Mouse (Mus musculus) cerebellum, adult (tissue): ENCODE data around the gene Heg1.

Experiments
- ATAC-seq: cut with Nextera tagmentation; 2 replicates; pipeline ENCODE4 v1.9.2; 2017; ENCODE audit warnings: mild to moderate bottlenecking, moderate library complexity, mixed read lengths; ENCODE audit not compliant: insufficient number of reproducible peaks, low FRiP score, low TSS enrichment

Gene Heg1

GRCm38 (mm10) chr16:33739802-33740201 lies 55.6 kb downstream of the Heg1 start:
- peak; percentile 88 for ATAC-seq

GRCm38 (mm10) chr16:33740416-33740815 lies 56.2 kb downstream of the Heg1 start:
- no peak for ATAC-seq

- ATAC-seq, result no peak
These were observed 57.6 kb downstream of the Heg1 start for GRCm38 (mm10) chr16:33741795-33742194.

GRCm38 (mm10) chr16:33742233-33742632 lies 58.1 kb downstream of the Heg1 start:
- no peak for ATAC-seq

- no peak for ATAC-seq
These were observed 60.7 kb downstream of the Heg1 start for GRCm38 (mm10) chr16:33744622-33745419.

- no peak for ATAC-seq
These were observed 61.3 kb downstream of the Heg1 start for GRCm38 (mm10) chr16:33745457-33745856.

GRCm38 (mm10) chr16:33746074-33746676 lies 62.0 kb downstream of the Heg1 start:
- peak; percentile 53; the same call in 1 of the 2 replicates for ATAC-seq

DNA sequence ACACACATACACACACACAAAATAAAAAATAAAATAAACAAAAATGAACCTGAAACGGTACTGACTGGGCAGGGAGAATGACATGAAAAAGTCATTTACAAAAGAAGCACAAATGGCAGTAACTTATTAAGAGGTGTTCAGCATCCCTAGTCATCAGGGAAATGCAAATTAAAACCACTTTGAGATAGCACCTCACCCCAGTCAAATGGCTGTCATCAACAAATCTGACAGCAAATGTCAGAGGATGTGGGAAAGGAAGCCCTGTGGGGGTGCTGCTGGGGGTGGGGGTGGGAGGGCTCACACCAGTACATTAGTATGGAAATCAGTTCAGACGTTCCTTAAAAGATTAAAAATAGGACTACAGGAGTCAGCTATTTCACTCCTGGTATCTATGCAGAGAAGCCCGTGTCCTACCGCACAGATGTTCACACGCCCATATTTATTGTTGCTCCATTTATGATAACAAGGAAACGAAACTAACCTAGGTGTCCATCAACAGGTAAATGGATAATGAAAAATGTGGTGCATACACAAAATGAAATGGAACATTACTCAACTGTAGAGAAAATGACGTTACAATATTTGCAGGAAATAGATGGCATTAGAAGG lies 63.3 kb downstream of the Heg1 start:
- ATAC-seq, result no peak

- ATAC-seq, result no peak
These were observed 63.8 kb downstream of the Heg1 start for GRCm38 (mm10) chr16:33747994-33748393.

DNA sequence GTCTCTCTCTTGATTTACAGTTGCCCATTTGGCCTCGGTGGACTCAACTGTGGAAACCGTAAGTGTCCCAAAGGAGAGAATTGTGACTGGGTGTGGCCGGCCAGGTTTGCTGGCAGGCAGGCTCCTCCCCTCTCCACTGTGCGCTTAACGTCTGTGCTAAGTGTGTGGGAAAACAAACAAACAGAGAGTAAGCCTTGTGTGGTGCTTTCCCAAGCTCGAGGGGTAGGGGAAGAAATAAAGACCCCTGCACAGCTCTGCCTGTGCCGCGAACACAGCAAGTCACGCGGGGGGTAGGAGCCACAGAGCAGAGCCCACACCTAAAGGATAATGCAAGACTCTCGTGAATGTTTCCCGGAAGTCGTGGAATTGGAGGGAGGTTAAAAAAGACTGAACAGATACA lies 67.0 kb downstream of the Heg1 start:
- no peak for ATAC-seq

- no peak for ATAC-seq
These were observed 67.4 kb downstream of the Heg1 start for GRCm38 (mm10) chr16:33751590-33751989.

DNA sequence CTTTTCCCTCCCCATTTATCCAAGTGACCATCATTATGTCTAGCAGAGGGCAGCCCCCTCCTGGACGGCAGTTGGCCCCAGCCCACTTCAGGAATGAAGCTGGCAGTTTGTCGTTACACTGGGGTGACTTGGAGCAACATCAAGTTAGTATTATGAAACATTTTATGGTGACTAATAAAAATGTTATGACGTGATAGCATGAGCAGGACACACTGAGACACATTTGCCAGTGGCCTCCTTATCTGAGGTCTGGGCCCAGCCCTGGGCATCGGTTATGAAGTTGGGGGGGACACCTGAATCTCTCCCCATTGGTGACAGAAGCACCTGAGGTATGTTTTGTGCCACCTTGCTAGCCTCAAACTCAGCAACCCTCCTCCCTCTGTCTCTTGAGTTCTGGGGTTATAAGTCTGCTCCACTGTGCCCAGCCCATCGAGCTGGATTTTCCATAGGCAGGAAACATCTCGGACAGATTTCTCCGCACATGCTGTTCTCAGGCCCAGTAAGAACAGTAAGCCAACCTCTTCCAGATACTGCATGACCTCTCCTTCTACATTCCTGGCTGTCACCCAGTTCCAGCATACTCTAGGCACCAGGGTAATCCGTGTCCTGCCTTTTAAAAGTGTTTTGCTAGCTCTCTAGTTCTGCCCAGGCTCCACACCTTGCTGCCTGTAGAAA lies 68.9 kb downstream of the Heg1 start:
- ATAC-seq, result no peak

- ATAC-seq, result no peak
These were observed 71.1 kb downstream of the Heg1 start for GRCm38 (mm10) chr16:33755293-33755692.

- no peak for ATAC-seq
These were observed 71.8 kb downstream of the Heg1 start for GRCm38 (mm10) chr16:33755961-33756360.

GRCm38 (mm10) chr16:33756396-33756795 lies 72.2 kb downstream of the Heg1 start:
- ATAC-seq, result peak; percentile 87

GRCm38 (mm10) chr16:33759207-33759606 lies 75.0 kb downstream of the Heg1 start:
- ATAC-seq, result no peak

DNA sequence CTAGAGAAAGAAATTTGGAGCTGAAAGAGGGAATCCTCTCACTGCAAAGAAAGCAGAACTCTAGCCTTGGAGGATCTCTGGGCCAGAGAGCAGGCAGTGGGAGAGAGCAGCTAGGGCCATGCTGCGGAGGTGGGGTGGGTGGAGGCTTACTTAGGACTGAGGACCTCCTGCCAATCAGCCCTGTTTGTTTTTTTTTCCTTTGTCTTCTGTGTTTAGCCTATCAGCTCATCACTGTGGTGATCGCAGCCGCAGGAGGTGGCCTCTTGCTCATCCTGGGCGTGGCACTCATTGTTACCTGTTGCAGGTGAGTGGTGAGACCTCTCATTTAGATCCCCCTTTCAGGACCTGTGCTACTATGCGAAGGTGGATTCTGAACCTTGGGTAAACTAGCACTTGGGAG lies 76.4 kb downstream of the Heg1 start:
- ATAC-seq, result no peak

DNA sequence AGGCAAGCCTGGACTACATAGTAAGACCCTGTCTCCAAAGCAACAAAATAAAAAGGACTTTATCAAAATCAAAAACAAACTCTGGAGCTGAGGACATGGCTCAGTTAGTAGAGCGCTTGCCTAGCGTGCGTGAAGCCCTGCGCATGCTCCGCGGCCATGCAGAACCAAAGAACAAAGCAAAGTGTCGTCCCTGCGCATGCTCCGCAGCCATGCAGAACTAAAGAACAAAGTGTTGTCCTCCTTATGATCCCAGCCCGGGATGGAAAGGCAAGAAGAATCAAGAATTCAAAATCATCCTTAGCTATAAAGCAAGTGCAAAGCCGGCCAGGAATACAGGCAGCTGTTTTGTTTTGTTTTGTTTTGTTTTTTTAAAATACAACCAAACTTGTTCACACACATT lies 76.8 kb downstream of the Heg1 start:
- ATAC-seq, result no peak

DNA sequence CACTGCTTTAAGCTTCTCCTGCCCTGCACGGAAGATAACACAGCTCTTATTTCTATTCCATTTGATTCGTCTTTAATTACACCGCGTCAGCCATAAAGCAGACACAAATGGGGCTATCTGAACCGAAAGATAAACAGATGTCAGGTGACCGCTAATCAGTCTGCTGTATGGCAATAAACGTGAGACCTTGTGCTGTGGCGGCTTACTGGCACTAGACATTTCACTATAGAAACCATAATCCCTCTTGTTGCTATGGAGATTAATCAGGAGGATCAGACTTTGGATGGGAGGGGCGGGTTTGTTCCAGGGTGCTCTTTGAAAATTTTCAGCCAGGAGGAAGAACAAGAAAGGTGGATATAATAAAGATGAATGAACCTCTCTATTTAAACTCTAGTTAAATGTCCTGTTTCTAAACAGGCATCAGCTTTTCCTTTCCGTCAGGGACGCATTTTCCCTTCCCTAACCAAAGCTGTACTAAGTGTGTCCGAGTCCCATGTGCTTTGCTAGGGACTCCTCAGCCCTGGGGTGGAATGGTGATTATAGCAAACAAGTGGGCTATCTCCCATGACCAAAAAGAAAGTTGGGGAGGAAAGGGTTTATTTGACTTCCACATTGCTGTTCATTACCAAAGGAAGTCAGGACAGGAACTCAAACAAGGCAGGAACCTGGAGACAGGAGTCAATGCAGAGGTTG lies 80.5 kb downstream of the Heg1 start:
- no peak for ATAC-seq

GRCm38 (mm10) chr16:33765477-33765876 lies 81.3 kb downstream of the Heg1 start:
- no peak for ATAC-seq
